Mouse (Mus musculus): ENCODE data around the gene Mrps34. TPM values are rescaled to one million over a fixed set of nuclear protein-coding genes. Genes with fewer than 3 reads are reported as not detected.

The Mrps34 gene
- polyA plus RNA-seq, 1 experiment from 2014 or later = 82.8 TPM

GRCm38 (mm10) chr17:24902671-24903474, 8.0 kb downstream of the Mrps34 start:
- Histone ChIP-seq H3K4me3 (ENCODE audit: control insufficient read depth in 1 of 2, insufficient read depth in 1 of 2, low read depth in 1 of 2, low read length in 2 of 2) (no peak overlapping the region), H3K9me3 (ENCODE audit: control insufficient read depth, low read length) (no peaks in the 10 kb centered on the region), H3K27me3 (ENCODE audit: control insufficient read depth, insufficient read depth, low read length) (no peaks in the 10 kb centered on the region), H3K4me1 (ENCODE audit: control insufficient read depth in 2 of 2, insufficient read depth in 2 of 2, low read length in 2 of 2) (peaks cover 0 to 9% of the 10 kb centered on the region in 2 experiments; a peak in 1 of 4 replicates), H3K36me3 (ENCODE audit: control insufficient read depth, insufficient read depth, low read length) (peaks cover 100% of the 10 kb centered on the region), H3K9ac (ENCODE audit: low read length) (no peak overlapping the region), H3K27ac (replicated peaks in 1 of 2; ENCODE audit: control insufficient read depth in 1 of 2, insufficient read depth in 1 of 2, low read depth in 2 of 2, low read length in 2 of 2) (no peak overlapping the region), H3K4me2 (ENCODE audit: low read length) (no peak overlapping the region)
- 71% methylated on average over 9 of the region's 9 CpGs for WGBS
- no peak for ATAC-seq (ENCODE audit: insufficient number of reproducible peaks, insufficient read depth, low FRiP score, low read depth)

GRCm38 (mm10) chr17:24903767-24904166, 8.9 kb downstream of the Mrps34 start:
- 86% methylated on average over 9 of the region's 9 CpGs for WGBS
- no peaks in the 10 kb centered on the region for H3K9me3 ChIP-seq (ENCODE audit: control insufficient read depth, low read length)
- H3K36me3 ChIP-seq (ENCODE audit: control insufficient read depth, insufficient read depth, low read length) = peaks cover 100% of the 10 kb centered on the region
- no peak overlapping the region for H3K4me3 ChIP-seq (ENCODE audit: control insufficient read depth in 1 of 2, insufficient read depth in 1 of 2, low read depth in 1 of 2, low read length in 2 of 2)
- H3K27ac ChIP-seq (replicated peaks in 1 of 2; ENCODE audit: control insufficient read depth in 1 of 2, insufficient read depth in 1 of 2, low read depth in 2 of 2, low read length in 2 of 2) = no peak overlapping the region
- H3K4me1 ChIP-seq (ENCODE audit: control insufficient read depth in 2 of 2, insufficient read depth in 2 of 2, low read length in 2 of 2) = peaks cover 0 to 7% of the 10 kb centered on the region in 2 experiments; a peak in 1 of 4 replicates
- H3K9ac ChIP-seq (ENCODE audit: low read length) = no peak overlapping the region
- ATAC-seq (ENCODE audit: insufficient number of reproducible peaks, insufficient read depth, low FRiP score, low read depth) = no peak
- H3K27me3 ChIP-seq (ENCODE audit: control insufficient read depth, insufficient read depth, low read length) = no peaks in the 10 kb centered on the region
- H3K4me2 ChIP-seq (ENCODE audit: low read length) = no peak overlapping the region

- Histone ChIP-seq H3K27me3 (ENCODE audit: control insufficient read depth, insufficient read depth, low read length) (no peaks in the 10 kb centered on the region), H3K4me3 (ENCODE audit: control insufficient read depth in 1 of 2, insufficient read depth in 1 of 2, low read depth in 1 of 2, low read length in 2 of 2) (no peak overlapping the region), H3K27ac (replicated peaks in 1 of 2; ENCODE audit: control insufficient read depth in 1 of 2, insufficient read depth in 1 of 2, low read depth in 2 of 2, low read length in 2 of 2) (no peak overlapping the region), H3K4me1 (ENCODE audit: control insufficient read depth in 2 of 2, insufficient read depth in 2 of 2, low read length in 2 of 2) (no peaks in the 10 kb centered on the region), H3K9ac (ENCODE audit: low read length) (no peak overlapping the region), H3K9me3 (ENCODE audit: control insufficient read depth, low read length) (no peaks in the 10 kb centered on the region), H3K4me2 (ENCODE audit: low read length) (no peak overlapping the region), H3K36me3 (ENCODE audit: control insufficient read depth, insufficient read depth, low read length) (peaks cover 98% of the 10 kb centered on the region)
- ATAC-seq (ENCODE audit: insufficient number of reproducible peaks, insufficient read depth, low FRiP score, low read depth) = no peak
- WGBS = 92% methylated on average over 2 of the region's 2 CpGs
Measured at GRCm38 (mm10) chr17:24907591-24907990, 12.7 kb downstream of the Mrps34 start.

- no peaks in the 10 kb centered on the region for H3K27me3 ChIP-seq (ENCODE audit: control insufficient read depth, insufficient read depth, low read length)
- no peak for ATAC-seq (ENCODE audit: insufficient number of reproducible peaks, insufficient read depth, low FRiP score, low read depth)
Measured at GRCm38 (mm10) chr17:24913984-24914383, 19.1 kb downstream of the Mrps34 start.

GRCm38 (mm10) chr17:24923246-24923645, 28.3 kb downstream of the Mrps34 start:
- H3K4me1 ChIP-seq (ENCODE audit: control insufficient read depth in 2 of 2, insufficient read depth in 2 of 2, low read length in 2 of 2) = no peaks in the 10 kb centered on the region
- no peaks in the 10 kb centered on the region for H3K27me3 ChIP-seq (ENCODE audit: control insufficient read depth, insufficient read depth, low read length)
- H3K36me3 ChIP-seq (ENCODE audit: control insufficient read depth, insufficient read depth, low read length) = peaks cover 95% of the 10 kb centered on the region
- no peaks in the 10 kb centered on the region for H3K9me3 ChIP-seq (ENCODE audit: control insufficient read depth, low read length)
- no peak overlapping the region for H3K4me2 ChIP-seq (ENCODE audit: low read length)
- H3K9ac ChIP-seq (ENCODE audit: low read length) = no peak overlapping the region
- H3K4me3 ChIP-seq (ENCODE audit: control insufficient read depth in 1 of 2, insufficient read depth in 1 of 2, low read depth in 1 of 2, low read length in 2 of 2) = no peak overlapping the region
- ATAC-seq (ENCODE audit: insufficient number of reproducible peaks, insufficient read depth, low FRiP score, low read depth) = no peak
- no peak overlapping the region for H3K27ac ChIP-seq (replicated peaks in 1 of 2; ENCODE audit: control insufficient read depth in 1 of 2, insufficient read depth in 1 of 2, low read depth in 2 of 2, low read length in 2 of 2)
- WGBS = 94% methylated on average over 1 of the region's 1 CpGs

More at GRCm38 (mm10) chr17:24913984-24914383, 19.1 kb downstream of the Mrps34 start:
- Histone ChIP-seq H3K4me1 (ENCODE audit: control insufficient read depth in 2 of 2, insufficient read depth in 2 of 2, low read length in 2 of 2) (no peaks in the 10 kb centered on the region), H3K36me3 (ENCODE audit: control insufficient read depth, insufficient read depth, low read length) (peaks cover 98% of the 10 kb centered on the region), H3K9me3 (ENCODE audit: control insufficient read depth, low read length) (no peaks in the 10 kb centered on the region), H3K9ac (ENCODE audit: low read length) (no peak overlapping the region), H3K4me2 (ENCODE audit: low read length) (no peak overlapping the region), H3K4me3 (ENCODE audit: control insufficient read depth in 1 of 2, insufficient read depth in 1 of 2, low read depth in 1 of 2, low read length in 2 of 2) (no peak overlapping the region), H3K27ac (replicated peaks in 1 of 2; ENCODE audit: control insufficient read depth in 1 of 2, insufficient read depth in 1 of 2, low read depth in 2 of 2, low read length in 2 of 2) (no peak overlapping the region)

- no peak overlapping the region for H3K4me2 ChIP-seq (ENCODE audit: low read length)
- no peaks in the 10 kb centered on the region for H3K9me3 ChIP-seq (ENCODE audit: control insufficient read depth, low read length)
- H3K9ac ChIP-seq (ENCODE audit: low read length) = no peak overlapping the region
- H3K36me3 ChIP-seq (ENCODE audit: control insufficient read depth, insufficient read depth, low read length) = peaks cover 54% of the 10 kb centered on the region
- 90% methylated on average over 1 of the region's 1 CpGs for WGBS
- ATAC-seq (ENCODE audit: insufficient number of reproducible peaks, insufficient read depth, low FRiP score, low read depth) = no peak
- no peak overlapping the region for H3K4me3 ChIP-seq (ENCODE audit: control insufficient read depth in 1 of 2, insufficient read depth in 1 of 2, low read depth in 1 of 2, low read length in 2 of 2)
- no peak overlapping the region for H3K27ac ChIP-seq (replicated peaks in 1 of 2; ENCODE audit: control insufficient read depth in 1 of 2, insufficient read depth in 1 of 2, low read depth in 2 of 2, low read length in 2 of 2)
- H3K27me3 ChIP-seq (ENCODE audit: control insufficient read depth, insufficient read depth, low read length) = no peaks in the 10 kb centered on the region
- H3K4me1 ChIP-seq (ENCODE audit: control insufficient read depth in 2 of 2, insufficient read depth in 2 of 2, low read length in 2 of 2) = peaks cover 0 to 4% of the 10 kb centered on the region in 2 experiments; a peak in 2 of 4 replicates
Measured at GRCm38 (mm10) chr17:24929506-24929905, 34.6 kb downstream of the Mrps34 start.

GRCm38 (mm10) chr17:24932431-24932830, 37.5 kb downstream of the Mrps34 start:
- Histone ChIP-seq H3K4me1 (ENCODE audit: control insufficient read depth in 2 of 2, insufficient read depth in 2 of 2, low read length in 2 of 2) (peaks cover 6 to 19% of the 10 kb centered on the region in 2 experiments), H3K9ac (ENCODE audit: low read length) (no peak overlapping the region), H3K4me2 (ENCODE audit: low read length) (no peak overlapping the region), H3K9me3 (ENCODE audit: control insufficient read depth, low read length) (no peaks in the 10 kb centered on the region), H3K27me3 (ENCODE audit: control insufficient read depth, insufficient read depth, low read length) (no peaks in the 10 kb centered on the region), H3K27ac (replicated peaks in 1 of 2; ENCODE audit: control insufficient read depth in 1 of 2, insufficient read depth in 1 of 2, low read depth in 2 of 2, low read length in 2 of 2) (no peak overlapping the region), H3K4me3 (ENCODE audit: control insufficient read depth in 1 of 2, insufficient read depth in 1 of 2, low read depth in 1 of 2, low read length in 2 of 2) (no peak overlapping the region), H3K36me3 (ENCODE audit: control insufficient read depth, insufficient read depth, low read length) (peaks cover 28% of the 10 kb centered on the region)
- ATAC-seq (ENCODE audit: insufficient number of reproducible peaks, insufficient read depth, low FRiP score, low read depth) = no peak
- 91% methylated on average over 4 of the region's 4 CpGs for WGBS

Data from heart, embryonic 14.5 days (tissue).